Mouse (Mus musculus): ENCODE measurements at regions not wholly inside any gene's neighbourhood (a gene's known extent, or its start where the extent isn't known, plus 50 kb on each side); places are given as distances from the start of the nearest gene placed in this dataset.
A peak's percentile ranks its signal among the peaks of the same experiment; 100 is the strongest.

DNA sequence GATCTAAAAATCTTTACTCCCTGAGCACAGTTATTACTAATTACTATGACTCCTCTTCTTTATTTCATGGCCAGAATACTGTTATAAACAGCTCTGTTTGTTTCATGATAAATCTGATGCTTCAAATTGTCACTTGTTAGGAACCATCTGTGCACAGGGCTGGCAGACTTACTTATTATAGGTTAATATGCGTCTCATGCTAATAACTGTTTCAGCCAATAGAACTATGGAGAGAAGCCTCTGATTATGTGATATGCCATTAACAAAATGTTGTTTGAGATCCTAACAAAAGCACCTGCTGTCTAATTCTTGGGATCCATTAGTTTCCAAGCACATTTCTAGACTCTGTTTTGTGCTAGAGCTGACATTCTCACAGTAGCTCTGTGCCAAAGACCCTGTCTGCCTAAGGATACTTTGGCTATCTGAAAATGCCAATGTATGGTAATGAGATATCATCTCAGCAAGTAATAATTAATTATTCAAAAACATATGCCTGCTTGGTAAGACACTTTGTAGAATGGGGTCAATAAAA, 318.1 kb downstream of the Grb14 start:
- DNase-seq (ENCODE audit: low spot score in 2 of 2): peak in 1 of 2 experiments; percentile 54

DNA sequence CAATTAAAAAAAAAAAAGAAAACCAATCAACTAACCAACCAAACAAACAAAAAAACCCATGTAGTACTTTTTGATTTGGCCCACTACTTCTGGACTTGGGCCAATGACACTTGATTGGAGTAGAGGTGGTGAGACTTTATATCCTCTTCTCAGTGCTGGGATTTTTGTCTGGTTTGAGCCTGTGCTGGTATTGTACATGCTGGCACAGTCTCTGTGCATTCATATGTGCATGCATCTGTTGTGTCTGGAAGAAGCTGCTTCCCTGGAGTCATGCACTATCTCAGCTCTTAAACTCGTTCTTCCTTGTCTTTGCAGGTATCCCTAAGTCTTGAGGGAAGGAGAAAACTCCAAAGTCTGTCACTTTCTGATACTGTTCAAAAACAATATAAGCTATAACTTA, 328.8 kb downstream of the Grb14 start:
- DNase-seq (ENCODE audit: low spot score in 2 of 2): peak; percentile 3 to 37

DNA sequence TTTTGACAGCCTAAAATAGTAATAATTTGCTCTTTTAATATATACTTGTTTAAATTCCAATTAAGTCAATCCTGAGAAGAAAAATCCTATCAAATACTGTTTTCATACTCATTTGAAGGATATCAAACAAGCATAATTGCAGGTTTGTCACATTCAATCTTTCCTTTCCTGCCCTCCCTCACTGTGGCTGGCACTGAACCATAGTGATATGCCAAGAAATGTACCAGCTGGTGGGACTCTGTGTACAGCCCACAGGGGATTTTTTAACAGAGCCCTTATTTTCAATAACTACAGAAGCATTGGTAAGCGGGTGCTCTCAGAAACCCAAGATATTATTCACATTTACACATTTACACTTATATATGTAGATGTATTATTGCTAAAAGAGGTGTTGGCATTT, 333.3 kb downstream of the Grb14 start:
- DNase-seq (ENCODE audit: low spot score in 2 of 2): peak; percentile 2 to 47

DNA sequence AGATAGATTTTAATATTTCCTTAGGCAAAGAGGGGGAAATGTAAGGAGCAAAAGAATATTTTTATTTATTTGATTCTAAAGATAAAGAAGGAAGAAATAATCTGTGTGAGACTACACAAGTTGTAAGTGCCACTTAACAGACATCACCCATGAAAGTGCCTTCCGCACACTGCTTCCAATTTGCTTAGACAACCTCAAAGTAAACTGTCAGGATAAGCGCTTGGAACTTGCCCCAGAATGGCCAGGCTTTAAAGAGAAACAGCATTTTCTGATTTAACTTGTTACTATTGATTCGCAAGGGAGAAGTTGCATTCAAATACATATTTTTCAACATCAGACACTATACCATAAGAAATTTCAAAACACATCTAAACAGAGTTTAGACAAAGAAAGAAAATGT, 333.8 kb downstream of the Grb14 start:
- no peak for DNase-seq (ENCODE audit: low spot score in 2 of 2)

DNA sequence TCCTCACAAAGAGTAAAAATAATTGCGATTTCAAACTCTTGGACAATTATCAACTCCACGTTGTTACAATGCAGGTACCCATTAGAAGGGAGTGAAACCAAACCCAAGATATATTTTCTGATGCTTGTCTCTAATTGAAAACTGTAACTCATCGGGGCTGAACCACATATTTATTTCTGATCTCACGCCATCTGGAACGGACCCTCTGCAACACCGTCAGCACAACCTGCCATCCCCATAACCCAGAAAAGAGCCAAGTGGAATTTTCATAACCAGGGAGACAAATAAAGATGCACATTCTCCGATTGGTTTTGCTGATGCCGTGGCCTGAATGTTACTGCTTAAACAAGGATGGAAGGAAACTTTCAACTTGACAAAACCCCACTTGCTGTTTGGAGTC, 338.0 kb downstream of the Grb14 start:
- no peak for DNase-seq (ENCODE audit: low spot score in 2 of 2)

DNA sequence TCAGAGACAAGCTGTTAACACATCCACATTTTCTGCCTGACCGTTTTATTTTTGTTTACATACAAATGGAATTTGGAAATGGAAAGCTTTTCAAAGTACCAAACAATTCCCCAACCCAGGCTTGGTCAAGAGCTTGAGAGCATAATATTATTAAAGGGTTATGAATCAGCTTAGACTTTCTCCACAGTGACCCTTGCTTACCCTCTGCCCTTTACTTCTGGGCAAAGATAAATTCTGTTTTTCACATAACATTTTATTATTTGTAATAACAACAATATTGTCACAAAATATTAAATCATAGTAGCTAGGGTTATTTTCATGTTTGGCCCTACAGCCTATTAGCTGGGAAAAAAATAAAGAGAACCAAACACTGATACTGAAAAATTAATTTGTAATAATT, 375.2 kb downstream of the Grb14 start:
- no peak for DNase-seq (ENCODE audit: low spot score in 2 of 2)

DNA sequence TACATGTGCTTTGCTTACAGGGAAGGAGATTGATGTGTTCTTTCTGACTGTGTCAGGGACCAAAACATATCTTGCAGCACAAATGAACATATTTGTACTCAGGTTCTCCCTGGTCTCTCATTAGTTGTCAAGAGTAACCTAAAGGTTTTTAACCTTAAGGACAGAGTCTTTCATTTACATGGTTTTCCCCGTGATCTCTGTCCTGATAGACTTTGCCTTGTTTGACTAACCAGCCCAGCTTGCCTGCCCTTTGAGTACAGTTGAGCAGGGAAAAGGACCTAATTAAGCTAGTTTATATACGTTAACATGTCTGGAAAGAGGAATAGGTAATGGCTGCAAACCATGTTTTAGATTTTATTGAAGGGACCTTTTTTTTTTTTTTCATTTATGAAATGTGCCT, 407.9 kb downstream of the Grb14 start:
- DNase-seq (ENCODE audit: low spot score in 2 of 2): no peak

DNA sequence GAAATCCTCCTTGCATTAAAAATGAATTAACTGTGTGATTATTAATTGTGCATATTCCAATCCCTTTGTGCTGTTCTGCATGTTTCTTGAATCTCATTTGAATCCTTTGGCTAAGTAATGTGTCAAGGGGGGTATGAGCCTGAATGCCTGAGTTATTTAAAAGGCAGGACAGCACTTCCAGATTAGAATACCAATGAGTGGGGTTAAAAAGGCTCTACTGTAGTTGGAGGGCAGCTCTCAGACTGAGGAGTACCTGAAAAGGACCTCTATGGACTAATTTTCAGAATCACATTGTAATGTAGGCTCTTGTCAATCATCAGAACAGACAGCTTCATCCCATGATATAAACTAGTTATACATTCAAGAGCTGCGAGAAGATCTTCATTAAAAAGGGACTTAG, 417.9 kb downstream of the Grb14 start:
- DNase-seq (ENCODE audit: low spot score in 2 of 2): no peak

DNA sequence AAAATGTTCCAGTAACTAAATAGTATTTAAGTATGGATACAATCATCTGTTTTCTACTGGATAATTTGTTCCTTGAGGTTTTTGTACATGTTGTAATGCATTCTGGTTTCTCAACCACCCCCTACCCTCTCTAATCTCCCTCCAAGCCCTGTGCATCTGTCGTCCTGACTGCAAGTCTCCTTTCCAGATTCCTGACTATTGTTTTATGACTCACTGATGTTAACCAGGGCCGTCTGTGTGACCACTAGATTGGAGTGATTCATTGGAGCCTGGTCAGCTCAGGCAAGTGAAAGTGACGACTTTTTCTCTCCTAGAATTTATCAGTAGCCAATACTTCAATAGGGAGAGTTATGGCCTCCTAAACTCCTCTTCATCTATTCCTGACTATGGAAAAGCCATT, 442.5 kb downstream of the Grb14 start:
- DNase-seq (ENCODE audit: low spot score in 2 of 2): no peak

DNA sequence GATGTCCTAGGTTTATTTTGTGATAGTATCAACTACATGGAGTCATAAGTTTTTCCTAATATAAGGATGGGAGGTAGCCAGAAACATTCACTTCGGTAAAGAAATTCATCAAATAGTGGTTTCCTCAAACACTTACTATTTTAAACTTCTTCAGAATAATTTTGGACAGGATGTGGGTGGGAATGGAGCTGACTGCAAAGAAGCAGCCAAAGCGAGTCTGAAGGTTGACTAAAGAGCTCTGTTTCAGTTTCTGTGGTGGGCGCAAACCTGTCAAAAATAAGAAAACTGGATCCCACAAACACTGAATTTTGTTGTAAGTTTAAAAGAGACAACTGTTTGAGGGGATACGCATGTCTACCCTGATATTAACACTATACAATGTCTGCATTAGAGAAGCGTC, 438.2 kb upstream of the Fign start:
- DNase-seq (ENCODE audit: low spot score in 2 of 2): no peak

DNA sequence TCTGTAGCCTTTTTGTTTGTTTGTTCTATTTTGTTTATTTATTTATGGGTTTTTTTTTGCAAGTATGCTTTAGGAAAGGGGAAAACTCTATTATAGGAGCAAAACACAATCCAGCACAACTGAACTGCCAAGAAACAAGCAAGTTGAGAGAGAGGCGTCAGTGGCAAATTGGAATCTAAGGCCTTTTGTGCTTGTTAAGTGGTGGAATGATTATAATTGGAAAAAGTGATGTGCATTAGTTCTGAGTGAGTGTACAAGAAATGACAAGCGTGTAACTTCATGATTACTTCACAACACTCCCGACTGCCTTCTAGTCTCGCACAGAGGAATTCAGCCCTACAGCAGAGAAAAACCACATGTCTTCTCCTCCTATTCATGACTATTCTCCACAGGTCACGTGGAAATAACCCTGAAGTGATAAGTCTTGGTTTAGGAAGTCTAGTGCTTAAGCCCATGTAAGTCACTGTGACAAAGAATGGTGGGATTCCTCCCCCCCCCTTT, 437.6 kb upstream of the Fign start:
- no peak for DNase-seq (ENCODE audit: low spot score in 2 of 2)

DNA sequence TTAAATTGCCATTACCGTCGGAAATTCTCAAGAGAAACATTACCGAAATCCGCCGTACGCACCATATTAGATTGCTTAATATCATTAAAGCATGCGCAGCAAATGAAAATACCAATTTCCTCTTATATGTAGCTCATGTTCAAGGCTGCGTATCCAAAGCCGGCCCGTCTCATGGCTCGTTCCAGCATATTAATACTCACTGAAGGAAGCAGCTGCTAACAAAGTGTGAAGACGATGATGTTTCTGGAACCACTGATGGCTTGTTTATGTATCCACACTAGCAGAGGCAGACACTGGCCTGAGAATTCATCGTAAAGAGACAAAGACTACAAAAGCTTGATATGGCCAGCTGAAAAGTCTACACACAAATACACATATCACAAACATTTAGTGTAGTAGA, 437.0 kb upstream of the Fign start:
- no peak for DNase-seq (ENCODE audit: low spot score in 2 of 2)

DNA sequence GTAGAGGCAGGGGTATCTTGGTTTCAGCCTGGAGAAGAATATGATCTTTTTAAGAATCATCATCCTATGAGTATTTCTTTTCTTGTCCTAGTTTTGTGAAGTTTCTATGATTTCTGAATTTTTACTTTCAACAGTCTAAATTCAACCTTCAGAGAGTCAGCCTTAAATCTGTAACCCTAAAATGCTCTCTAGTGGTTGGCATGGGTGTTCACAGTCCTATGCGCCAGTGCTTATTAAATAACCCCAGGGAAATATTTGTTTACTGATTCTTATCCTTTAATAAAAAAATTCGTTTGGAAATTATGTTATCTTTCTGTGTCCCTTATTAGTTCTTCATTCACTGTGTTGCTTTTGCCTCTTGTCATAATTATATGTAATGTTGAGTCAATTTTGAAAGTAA, 436.5 kb upstream of the Fign start:
- DNase-seq (ENCODE audit: low spot score in 2 of 2): no peak

DNA sequence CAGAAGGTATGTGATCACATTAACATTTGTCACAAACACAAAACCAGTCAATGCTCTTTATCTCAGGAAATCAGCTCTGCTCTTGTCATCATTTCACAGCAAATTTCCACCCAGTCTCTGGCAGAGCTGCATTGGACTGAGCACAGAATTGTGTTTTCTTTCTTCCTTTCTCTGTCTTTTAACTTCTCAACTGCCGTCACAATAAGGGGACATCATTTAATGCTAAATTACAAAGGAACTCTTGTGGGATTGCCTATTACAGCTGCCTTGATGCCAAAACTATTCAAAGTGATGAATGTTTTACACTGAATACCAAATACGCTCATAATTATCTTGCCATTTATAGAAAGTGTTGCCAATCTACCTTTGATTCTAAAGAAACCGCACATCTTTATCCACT, 424.9 kb upstream of the Fign start:
- no peak for DNase-seq (ENCODE audit: low spot score in 2 of 2)

DNA sequence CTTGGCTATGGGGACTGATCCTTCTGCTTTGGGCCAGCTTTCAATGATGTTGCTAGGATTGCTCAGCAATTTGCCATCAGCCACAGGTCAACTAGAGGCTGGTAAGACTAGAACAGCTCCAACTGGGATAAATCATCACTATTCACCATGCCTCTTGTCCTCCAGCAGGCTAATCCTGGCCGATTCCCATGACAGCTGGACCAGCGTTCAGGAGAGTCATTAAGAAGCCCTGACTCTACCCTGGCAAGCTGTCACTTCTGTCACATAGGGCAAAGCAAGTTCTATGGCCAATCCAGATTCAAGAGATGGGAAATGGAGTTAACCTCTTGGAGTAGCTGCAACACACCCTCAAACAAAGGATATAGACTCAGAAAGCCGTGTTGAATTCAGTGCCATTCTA, 424.4 kb upstream of the Fign start:
- no peak for DNase-seq (ENCODE audit: low spot score in 2 of 2)

DNA sequence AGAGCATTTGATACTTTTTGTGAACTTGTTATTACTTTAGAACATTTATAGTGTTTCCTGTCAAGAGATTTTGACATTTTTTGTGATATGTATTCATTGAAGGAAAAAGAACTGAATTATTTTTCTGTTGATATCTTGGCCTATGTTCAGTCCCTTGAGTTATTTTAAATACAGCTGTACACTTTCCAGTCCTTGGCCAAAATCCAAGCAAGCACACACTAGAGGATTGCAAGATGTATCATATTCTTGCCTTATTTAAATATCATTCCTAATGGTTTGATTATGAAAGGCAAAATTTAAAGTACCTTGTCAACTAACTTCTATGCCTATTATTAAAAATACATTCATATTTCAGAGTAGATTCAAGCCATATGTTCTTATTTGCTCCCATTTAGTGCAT, 397.9 kb upstream of the Fign start:
- DNase-seq (ENCODE audit: low spot score in 2 of 2): no peak

DNA sequence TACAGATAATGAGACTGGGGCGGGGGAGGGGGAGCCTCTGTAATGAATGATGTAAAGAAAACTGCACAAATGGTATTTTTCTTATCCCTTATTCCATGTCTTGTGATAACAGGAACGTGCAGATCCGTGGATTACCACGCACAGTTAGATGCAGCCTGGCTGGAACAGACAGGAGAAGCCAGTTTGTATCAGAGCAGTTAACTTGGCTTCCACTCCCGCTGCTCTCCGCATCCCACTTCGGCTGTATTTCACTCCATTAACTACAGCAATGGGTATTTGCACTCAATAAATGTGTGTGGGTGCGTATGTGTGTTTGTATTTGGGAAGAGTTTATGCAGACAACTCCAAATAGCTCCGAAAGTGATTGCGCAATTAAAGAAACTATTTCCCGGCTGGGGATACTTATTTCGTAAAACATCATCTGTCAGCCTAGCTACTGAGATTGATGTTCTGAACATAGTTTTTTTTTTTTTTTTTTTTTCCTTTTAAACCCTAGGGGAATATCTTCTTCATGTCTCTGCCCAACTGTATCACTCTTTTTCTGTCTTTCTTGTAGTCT, 368.7 kb upstream of the Fign start:
- DNase-seq (ENCODE audit: low spot score in 2 of 2): peak in 1 of 2 experiments; percentile 25

DNA sequence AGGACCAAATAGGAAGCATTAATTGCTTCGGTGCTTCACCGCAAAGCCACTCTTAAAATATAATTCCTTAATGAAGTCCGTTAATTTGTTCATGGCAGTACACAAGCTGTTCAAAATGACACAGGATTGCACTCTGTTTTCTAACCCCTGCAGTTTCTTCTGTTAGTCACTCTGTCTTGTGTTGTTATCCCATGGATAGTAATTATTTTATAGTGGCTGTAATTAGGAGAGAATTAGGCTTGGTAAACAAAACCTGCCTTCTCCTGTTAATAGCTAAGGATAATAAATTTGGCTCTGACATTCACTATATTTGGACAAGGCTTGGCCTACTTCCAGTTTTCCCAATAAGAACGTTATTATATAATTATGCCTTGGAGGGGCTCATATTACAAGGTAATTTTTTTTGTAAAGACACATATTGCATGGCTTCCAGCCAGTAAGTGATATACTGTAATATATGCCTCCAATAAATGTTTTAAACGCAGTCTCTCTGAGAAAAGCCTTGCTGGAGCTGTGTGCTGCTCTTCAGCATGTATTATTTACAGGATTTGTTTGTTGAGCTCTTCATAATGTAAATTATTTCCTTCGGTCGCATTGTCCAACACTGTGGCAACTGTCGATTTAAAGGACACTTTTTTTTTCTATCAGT, 364.8 kb upstream of the Fign start:
- DNase-seq (ENCODE audit: low spot score in 2 of 2): no peak

DNA sequence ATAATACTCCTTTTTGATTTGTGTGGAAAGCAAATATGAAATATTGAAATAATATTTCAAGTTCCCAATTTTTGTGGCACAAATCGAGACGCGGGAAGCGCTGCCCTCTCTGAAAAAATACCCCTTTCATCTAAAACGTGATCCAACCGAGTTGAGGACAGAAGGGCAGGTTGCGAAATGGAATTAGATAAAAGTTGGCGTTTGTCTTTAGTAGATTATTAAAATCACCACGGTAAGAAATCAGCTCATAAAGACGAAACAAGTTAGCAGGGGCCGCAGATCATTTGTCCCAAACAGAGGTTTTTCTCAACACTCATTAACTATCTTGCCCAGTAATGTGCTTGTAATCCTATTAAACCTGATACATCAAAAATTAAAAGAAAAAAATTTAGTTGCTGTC, 364.2 kb upstream of the Fign start:
- DNase-seq (ENCODE audit: low spot score in 2 of 2): no peak

DNA sequence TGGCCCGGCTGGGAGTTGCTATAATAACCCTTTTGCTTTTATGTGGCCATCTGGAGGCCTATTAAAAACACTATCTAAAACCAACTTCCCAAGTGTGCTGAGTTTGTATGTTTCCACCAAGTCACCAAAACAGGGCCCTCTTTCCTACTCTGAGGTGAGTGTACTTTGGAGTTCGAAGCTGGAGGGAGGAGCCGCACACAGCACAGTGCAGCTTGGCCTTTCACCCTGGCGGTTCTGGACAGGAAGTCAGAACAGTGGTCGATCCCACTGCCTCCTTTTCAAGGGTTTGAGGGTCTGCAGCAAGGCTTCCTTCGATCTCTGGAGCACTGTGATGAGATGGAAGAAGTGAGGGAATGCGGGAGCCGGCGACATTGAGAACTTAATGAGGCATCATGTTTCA, 363.8 kb upstream of the Fign start:
- DNase-seq (ENCODE audit: low spot score in 2 of 2): no peak

DNA sequence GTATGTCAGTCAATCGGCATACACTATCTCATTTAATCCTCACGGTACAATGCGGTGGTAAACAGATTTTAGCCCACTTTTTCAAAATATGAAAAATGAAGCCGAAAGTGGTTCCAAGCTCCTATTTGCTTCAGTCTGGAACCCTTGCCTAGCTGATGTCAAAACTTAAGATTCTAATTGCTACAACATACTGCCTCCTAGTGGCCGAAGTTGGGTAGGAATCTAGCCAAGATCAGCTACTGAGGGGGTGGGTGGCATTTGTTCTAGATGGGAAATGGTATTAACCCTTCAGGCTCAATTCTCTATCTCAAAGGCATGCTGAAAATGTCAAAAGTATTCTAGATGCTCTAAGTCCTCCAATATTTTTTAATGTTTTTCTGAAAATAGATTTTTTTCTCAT, 360.3 kb upstream of the Fign start:
- DNase-seq (ENCODE audit: low spot score in 2 of 2): peak in 1 of 2 experiments; percentile 36

DNA sequence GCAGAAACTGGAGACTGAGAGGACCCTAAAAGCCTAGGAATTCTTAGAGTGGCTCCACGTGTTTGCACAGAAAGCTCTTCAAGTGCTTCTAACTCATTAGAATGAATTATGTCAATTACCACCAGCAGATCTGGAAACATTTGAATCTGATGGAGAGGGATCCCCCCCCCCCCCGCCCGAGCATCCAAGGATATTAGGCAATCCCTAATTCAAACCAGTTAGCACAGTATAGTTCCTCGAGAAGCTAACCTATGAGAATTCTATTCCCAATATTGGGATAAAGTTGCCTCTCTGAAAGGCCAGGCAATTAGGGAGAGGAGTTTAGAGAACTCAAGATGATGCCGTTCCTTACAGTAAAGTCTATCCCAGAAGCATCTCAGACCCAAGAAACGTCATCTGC, 354.9 kb upstream of the Fign start:
- DNase-seq (ENCODE audit: low spot score in 2 of 2): no peak

DNA sequence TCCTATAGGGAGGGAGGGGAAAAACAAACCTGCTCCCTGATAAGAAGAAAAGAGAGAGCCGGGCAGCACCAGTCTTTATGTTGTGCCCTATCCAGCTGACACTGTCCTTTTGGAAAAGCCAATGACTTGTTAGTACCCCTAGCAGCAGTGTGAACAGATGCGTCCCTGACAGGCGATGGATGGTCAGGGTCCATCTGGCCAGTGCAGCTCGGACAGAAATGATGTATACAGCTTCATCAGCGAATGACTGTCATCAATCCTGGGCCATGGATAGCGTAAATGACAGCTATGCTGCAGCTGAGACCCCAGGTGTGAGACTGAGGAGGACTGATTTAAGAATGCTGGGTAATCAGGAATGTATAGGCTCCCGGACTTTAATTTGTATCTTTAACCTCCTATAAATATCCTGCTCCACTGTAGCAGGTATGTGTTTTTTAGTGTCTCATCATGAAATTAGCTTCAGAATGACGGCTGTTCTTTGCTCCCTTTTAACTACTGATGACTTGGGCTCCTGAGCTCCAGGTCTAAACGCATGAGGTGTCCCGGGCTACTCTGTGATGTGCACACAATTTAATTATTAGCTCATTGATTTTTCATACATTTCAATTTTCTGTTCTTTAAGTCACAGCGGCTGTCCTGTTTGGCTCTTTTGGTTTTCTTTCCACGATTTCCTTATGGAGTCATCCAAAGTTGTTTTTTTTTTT, 353.9 kb upstream of the Fign start:
- no peak for DNase-seq (ENCODE audit: low spot score in 2 of 2)
